Mouse (Mus musculus) G1E (cell line): ENCODE measurements around the gene Tnrc18. TPM values are rescaled to one million over a fixed set of nuclear protein-coding genes. Genes with fewer than 3 reads are reported as not detected.

Experiments used
- ATAC-seq: 2 replicates; pipeline ENCODE4 v1.8.0; 2016; ENCODE audit warnings: mild to moderate bottlenecking; ENCODE audit not compliant: insufficient number of reproducible peaks, poor library complexity, low FRiP score, severe bottlenecking; ENCODE audit errors: extremely low read depth
- DNase-seq: peaks from one replicate; pipeline ENCODE4 v3.0.0; 2012; ENCODE audit warnings: low spot score
- H3K27me3 ChIP-seq: 2 replicates; pipeline ENCODE4 v1.6.1; 2012; ENCODE audit warnings: mild to moderate bottlenecking, low read length, inconsistent platforms; ENCODE audit not compliant: insufficient read depth
- H3K36me3 ChIP-seq: replicated peaks from 2 replicates; pipeline ENCODE3; 2012; ENCODE audit warnings: mild to moderate bottlenecking, inconsistent platforms
- H3K4me1 ChIP-seq: 2 replicates; pipeline ENCODE4 v1.6.1; 2012; ENCODE audit warnings: low read depth, low read length, inconsistent platforms, mixed read lengths; ENCODE audit not compliant: insufficient read depth
- H3K4me3 ChIP-seq: 2 replicates; pipeline ENCODE4 v1.5.1; 2012; ENCODE audit warnings: low read depth, mild to moderate bottlenecking, inconsistent platforms, low read length, moderate library complexity, mixed read lengths
- H3K9me3 ChIP-seq: replicated peaks from 2 replicates; pipeline ENCODE4 v1.6.1; 2012; ENCODE audit warnings: inconsistent platforms
- CTCF ChIP-seq: IDR thresholded peaks from 2 replicates; pipeline ENCODE4 v1.5.1; 2012; ENCODE audit warnings: low read depth, low read length, inconsistent platforms, mixed read lengths
- GATA1 ChIP-seq: IDR thresholded peaks from 2 replicates; pipeline ENCODE4 v1.6.1; 2012; ENCODE audit warnings: borderline replicate concordance, low read length, inconsistent platforms, mixed read lengths
- GATA2 ChIP-seq: IDR thresholded peaks from 2 replicates; pipeline ENCODE4 v1.6.1; 2012; ENCODE audit warnings: low read depth, low read length, inconsistent platforms, borderline replicate concordance
- POLR2AphosphoS5 ChIP-seq: IDR thresholded peaks from 2 replicates; pipeline ENCODE4 v1.6.1; 2012; ENCODE audit warnings: low read depth, low read length, inconsistent platforms; ENCODE audit not compliant: insufficient replicate concordance
- TAL1 ChIP-seq: conservative IDR thresholded peaks from 2 replicates; pipeline ENCODE4 v1.6.1; 2012; ENCODE audit warnings: low read depth, low read length, inconsistent platforms, mixed read lengths
- polyA plus RNA-seq: library from polyadenylated mRNA; stranded (reverse); fragments of >175 nt; gene quantifications from 2 replicates; pipeline ENCODE4 v1.2.3, GENCODE M21; 2012
- total RNA-seq, 2 experiments: library from RNA; stranded (forward) in 1 of 2; stranded (reverse) in 1 of 2; fragments of 200-1000 nt in 1 of 2; fragments of >200 nt in 1 of 2; fragmentation: Nextera tagmentation in 1 of 2; gene quantifications; 2 replicates each; pipeline ENCODE4 v1.2.3; 2014 to 2017

Gene Tnrc18
- 30.2 and 36.3 TPM in 2 replicates for total RNA-seq (2014; fragmentation: Nextera tagmentation)
- 4.6 and 5.4 TPM in 2 replicates for total RNA-seq (2017)
- polyA plus RNA-seq, result 81.6 and 90.7 TPM in 2 replicates

DNA sequence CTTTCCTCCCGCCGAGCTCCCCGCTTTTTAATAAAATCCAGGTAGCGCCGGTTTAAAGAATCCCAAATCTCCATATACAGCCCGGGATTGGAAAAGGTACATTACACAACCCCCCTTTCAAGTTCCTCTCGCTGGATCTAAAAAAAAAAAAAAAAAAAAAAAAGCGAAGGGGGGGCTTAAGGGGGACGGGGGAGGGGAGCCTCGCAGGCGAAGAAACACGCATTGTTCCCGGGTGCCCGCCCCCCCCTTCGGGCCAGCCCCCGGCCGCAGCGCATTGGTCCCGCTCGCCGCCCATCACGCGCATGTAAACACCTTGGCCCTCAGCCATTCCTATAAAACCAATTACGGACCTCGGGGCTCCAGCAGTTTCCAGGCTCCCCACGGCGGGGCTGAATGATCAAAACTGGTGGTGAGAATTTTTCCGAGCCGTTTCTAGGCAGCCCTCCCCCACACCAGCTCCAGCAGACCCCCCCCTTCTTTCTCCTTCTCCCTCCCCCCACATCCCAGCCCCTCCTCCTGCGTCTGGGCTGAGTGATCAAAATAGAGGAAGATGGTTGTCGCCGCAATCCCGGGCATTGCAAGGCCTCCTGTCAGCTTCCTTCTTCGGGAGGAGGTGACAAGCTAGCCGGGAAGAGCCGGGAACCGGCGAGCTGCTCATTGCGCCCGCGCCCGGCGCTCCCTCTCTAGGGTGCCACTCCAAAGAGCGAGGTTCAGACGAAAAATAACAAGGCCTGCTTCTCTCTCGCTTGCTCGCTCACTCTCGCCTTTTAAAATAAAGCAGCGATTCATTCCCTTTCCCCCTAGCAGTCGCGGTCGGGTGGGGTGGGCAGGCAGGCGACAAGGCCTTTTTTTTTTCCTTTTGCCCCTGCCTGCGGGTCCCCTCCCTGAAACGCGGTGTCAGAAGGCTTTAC is at the start of gene Tnrc18:
TSS of gene Tnrc18 (minus strand) at position 139 of the 911 bp plus-strand sequence.
- DNase-seq (peak; percentile 89), ATAC-seq (peak; percentile 65)
- peaks cover 57% of the 10 kb centered on the region for H3K4me1 ChIP-seq
- TF ChIP-seq GATA1 (no peak), CTCF (no peak), TAL1 (no peak), POLR2AphosphoS5 (no peak)
- peak within 1 kb of the TSS; percentile 73 for H3K4me3 ChIP-seq
- H3K27me3 ChIP-seq, result peaks cover 86% of the 10 kb centered on the region
- H3K9me3 ChIP-seq, result peaks cover 26% of the 10 kb centered on the region
- peaks cover 4% of the 10 kb centered on the region for H3K36me3 ChIP-seq

DNA sequence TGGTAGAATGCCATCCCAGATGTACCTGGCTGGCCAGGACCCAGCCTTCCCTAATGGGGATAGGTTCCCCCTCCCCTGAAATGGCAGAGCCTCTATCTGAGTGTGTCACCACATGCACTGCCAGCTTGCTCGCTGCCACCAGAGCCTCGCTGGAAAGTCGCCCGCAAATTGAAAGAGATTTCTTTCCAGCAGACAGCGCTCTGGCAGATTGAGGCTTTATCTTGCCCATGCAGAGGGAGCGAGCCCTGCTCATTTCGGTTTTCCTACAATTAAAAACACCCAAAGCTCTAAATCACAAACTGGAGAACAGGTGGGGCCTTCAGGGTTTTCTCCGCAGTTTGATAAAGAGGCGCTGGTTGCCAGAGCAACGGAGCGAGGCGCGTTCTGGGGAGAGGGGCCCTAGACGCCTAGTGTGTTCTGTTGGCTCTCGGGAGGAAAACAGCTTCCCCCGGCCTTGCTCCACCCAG is 40.3 kb upstream of the Tnrc18 start:
- TF ChIP-seq TAL1, result no peak
- TF ChIP-seq GATA2, result no peak
- no peak for TF ChIP-seq GATA1
- TF ChIP-seq POLR2AphosphoS5, result no peak
- TF ChIP-seq CTCF, result no peak
- Histone ChIP-seq H3K4me1 (peaks cover 40% of the 10 kb centered on the region), H3K27me3 (peaks cover 20% of the 10 kb centered on the region; the same call in 1 of the 2 replicates), H3K36me3 (no peaks in the 10 kb centered on the region), H3K9me3 (peaks cover 5% of the 10 kb centered on the region), H3K4me3 (peak overlapping the region; percentile 47; the same call in 1 of the 2 replicates)
- peak; percentile 46; the same call in 1 of the 2 replicates for ATAC-seq
- peak; percentile 24 for DNase-seq

DNA sequence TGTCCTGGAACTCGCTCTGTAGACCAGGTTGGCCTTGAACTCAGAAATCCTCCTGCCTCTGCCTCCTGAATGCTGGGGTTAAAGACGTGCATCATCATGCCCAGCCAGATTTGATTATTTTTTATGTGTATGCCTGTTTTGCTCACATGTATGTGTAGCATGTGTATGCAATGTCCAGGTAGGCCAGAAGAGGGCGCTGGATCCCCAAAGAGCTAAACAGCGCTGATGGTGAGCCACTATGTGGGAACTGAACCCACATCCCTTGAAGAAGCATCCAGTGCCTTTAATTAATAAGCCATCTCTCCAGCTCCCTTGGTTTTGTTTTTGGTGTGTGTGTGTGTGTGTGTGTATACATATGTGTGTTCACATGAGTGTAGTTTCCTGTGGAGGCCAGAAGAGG is 38.9 kb upstream of the Tnrc18 start:
- Histone ChIP-seq H3K27me3 (peaks cover 20% of the 10 kb centered on the region; the same call in 1 of the 2 replicates), H3K36me3 (no peaks in the 10 kb centered on the region), H3K4me1 (peaks cover 54% of the 10 kb centered on the region), H3K4me3 (no peak overlapping the region), H3K9me3 (peaks cover 5% of the 10 kb centered on the region)
- TF ChIP-seq POLR2AphosphoS5, result no peak
- TF ChIP-seq CTCF, result 0 out of 2 replicates have a peak, but pooled peaks have one; percentile 23
- TF ChIP-seq GATA1, result no peak
- no peak for TF ChIP-seq TAL1
- no peak for TF ChIP-seq GATA2
- no peak for ATAC-seq
- DNase-seq, result no peak

DNA sequence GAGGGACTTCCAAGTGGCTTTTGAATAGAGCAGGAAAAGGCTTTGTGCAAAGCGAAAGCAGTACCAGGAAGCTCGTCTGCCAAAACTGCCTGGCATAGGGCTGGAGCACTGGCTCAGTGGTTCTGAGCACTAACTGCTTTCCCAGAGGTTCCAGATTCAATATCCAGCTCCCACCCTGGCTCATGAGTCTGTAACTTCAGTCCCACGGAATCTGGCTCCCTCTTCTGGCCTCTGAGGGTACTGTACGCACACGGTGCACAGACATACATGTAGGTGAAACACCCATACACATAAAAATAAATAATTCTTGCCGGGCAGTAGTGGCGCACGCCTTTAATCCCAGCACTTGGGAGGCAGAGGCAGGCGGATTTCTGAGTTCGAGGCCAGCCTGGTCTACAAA is 37.4 kb upstream of the Tnrc18 start:
- Histone ChIP-seq H3K9me3 (peaks cover 5% of the 10 kb centered on the region), H3K4me1 (peaks cover 68% of the 10 kb centered on the region), H3K27me3 (peaks cover 13% of the 10 kb centered on the region; the same call in 1 of the 2 replicates), H3K36me3 (no peaks in the 10 kb centered on the region), H3K4me3 (no peak overlapping the region; the same call in 1 of the 2 replicates)
- ATAC-seq (no peak), DNase-seq (no peak)
- peak; percentile 43; the same call in 1 of the 2 replicates for TF ChIP-seq CTCF
- no peak for TF ChIP-seq GATA2
- TF ChIP-seq TAL1, result no peak

DNA sequence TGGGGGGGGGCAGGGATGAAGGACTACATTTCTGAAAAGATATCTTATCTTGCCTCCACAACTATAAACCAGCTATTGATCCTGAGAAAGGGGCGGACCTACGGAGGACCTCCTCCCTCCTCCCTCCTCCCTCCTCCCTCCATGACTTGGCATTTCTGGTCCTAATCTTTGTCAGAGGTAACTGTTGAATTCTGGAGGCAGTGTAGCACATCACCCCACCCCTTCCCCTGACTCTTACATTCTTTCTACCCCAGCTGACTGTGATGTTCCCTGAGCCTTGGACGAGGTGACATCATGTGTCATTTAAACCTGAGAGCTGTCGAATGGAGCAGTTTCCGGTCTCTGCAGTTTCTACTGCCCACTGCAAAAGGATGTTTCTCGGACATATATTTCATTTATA is 36.1 kb upstream of the Tnrc18 start:
- Histone ChIP-seq H3K4me3 (no peak overlapping the region), H3K9me3 (peaks cover 5% of the 10 kb centered on the region), H3K36me3 (no peaks in the 10 kb centered on the region), H3K4me1 (peaks cover 74% of the 10 kb centered on the region), H3K27me3 (peaks cover 8% of the 10 kb centered on the region; the same call in 1 of the 2 replicates)
- TF ChIP-seq TAL1 (no peak), GATA2 (no peak), CTCF (no peak), GATA1 (no peak), POLR2AphosphoS5 (no peak)
- ATAC-seq (peak; percentile 77), DNase-seq (peak; percentile 52)

DNA sequence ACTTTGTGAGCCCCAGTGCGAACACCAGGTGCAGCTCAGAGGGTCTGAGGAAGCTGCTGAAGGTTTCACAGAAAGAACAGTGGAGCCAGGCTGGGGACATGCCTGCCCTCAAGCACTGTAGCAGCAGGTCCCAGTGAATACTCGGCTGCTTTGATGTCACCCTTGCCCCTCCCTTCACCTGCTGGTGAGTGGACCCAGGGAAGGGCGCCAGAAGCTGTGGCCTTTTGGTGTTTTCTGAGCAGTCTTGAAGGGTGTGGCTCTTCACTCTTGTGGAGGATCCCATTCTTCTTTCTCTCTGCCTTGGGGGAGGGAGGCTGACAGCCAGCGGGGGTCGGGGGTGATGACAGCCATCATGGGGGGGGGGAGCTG is 34.2 kb upstream of the Tnrc18 start:
- ATAC-seq, result peak; percentile 6; the same call in 1 of the 2 replicates
- Histone ChIP-seq H3K9me3 (peaks cover 5% of the 10 kb centered on the region), H3K4me1 (peaks cover 69% of the 10 kb centered on the region), H3K27me3 (no peaks in the 10 kb centered on the region), H3K4me3 (peak overlapping the region; percentile 48; the same call in 1 of the 2 replicates), H3K36me3 (no peaks in the 10 kb centered on the region)
- DNase-seq, result no peak
- TF ChIP-seq GATA1 (no peak), TAL1 (no peak), GATA2 (no peak), CTCF (no peak), POLR2AphosphoS5 (no peak)
